Mouse (Mus musculus): ENCODE measurements around the gene Kmt2e.

GRCm38 (mm10) chr5:23412247-23412948, 21.8 kb upstream of the Kmt2e start:
- TF ChIP-seq CTCF (IDR thresholded peaks at IDR 0.05 in 2 of 3, conservative IDR thresholded peaks at IDR 0.05 in 1 of 3; ENCODE audit: control insufficient read depth in 1 of 3, insufficient read depth in 1 of 3, low read depth in 2 of 3, low read length in 3 of 3, poor library complexity in 1 of 3, severe bottlenecking in 1 of 3) = no peak
- no peak for TF ChIP-seq SIN3A (IDR thresholded peaks at IDR 0.05; ENCODE audit: low read length)
- TF ChIP-seq MAFK (IDR thresholded peaks at IDR 0.05; ENCODE audit: borderline replicate concordance, low read depth, low read length) = no peak
- no peak for TF ChIP-seq CHD1 (IDR thresholded peaks at IDR 0.05; ENCODE audit: low read depth, low read length)
- TF ChIP-seq POLR2A (IDR thresholded peaks at IDR 0.05; ENCODE audit: control insufficient read depth in 1 of 2, insufficient read depth in 1 of 2, low read depth in 1 of 2, low read length in 2 of 2, poor library complexity in 1 of 2) = no peak
- no peak for TF ChIP-seq MEF2A (IDR thresholded peaks at IDR 0.05; ENCODE audit: extremely low read depth, insufficient replicate concordance, low read depth, low read length, poor library complexity, severe bottlenecking)
- TF ChIP-seq MYC (IDR thresholded peaks at IDR 0.05; ENCODE audit: low read depth, low read length) = no peak
- no peak for TF ChIP-seq MXI1 (IDR thresholded peaks at IDR 0.05; ENCODE audit: low read depth, low read length)
- TF ChIP-seq SMC3 (IDR thresholded peaks at IDR 0.05; ENCODE audit: low read depth, low read length) = no peak
- TF ChIP-seq NELFE (IDR thresholded peaks at IDR 0.05; ENCODE audit: low read depth, low read length) = no peak
- TF ChIP-seq GATA1 (IDR thresholded peaks at IDR 0.05; ENCODE audit: low read depth, low read length) = 0 out of 2 replicates have a peak, but pooled peaks have one; percentile 35
- TF ChIP-seq GABPA (IDR thresholded peaks at IDR 0.05; ENCODE audit: low read depth, low read length) = no peak
- TF ChIP-seq MAX (IDR thresholded peaks at IDR 0.05; ENCODE audit: low read length) = no peak
- no peak for TF ChIP-seq MAZ (IDR thresholded peaks at IDR 0.05; ENCODE audit: low read depth, low read length)
